Mouse (Mus musculus) lung, postnatal 0 days (tissue): ENCODE results near the gene Ncf2. TPM values are rescaled to one million over a fixed set of nuclear protein-coding genes. Genes with fewer than 3 reads are reported as not detected.

Experiments
- ATAC-seq: fragments of 200-750 bp; cut with Nextera tagmentation; 2 replicates; pipeline ENCODE4 v1.8.0; 2017; ENCODE audit warnings: moderate library complexity
- DNase-seq: peaks from one replicate; pipeline ENCODE4 v3.0.0-alpha.2; 2016; ENCODE audit warnings: low spot score
- H3K27ac ChIP-seq: fragments of 300-500 bp; sonication (generic); 2 replicates; pipeline ENCODE4 v1.5.1; 2014; ENCODE audit warnings: antibody characterized with exemption, mild to moderate bottlenecking, low read length, mixed read lengths
- H3K27me3 ChIP-seq: fragments of 300-500 bp; sonication (generic); replicated peaks from 2 replicates; pipeline ENCODE4 v1.6.1; 2014; ENCODE audit warnings: low read length, mixed read lengths; ENCODE audit not compliant: insufficient read depth
- H3K36me3 ChIP-seq: fragments of 300-500 bp; sonication (generic); 2 replicates; pipeline ENCODE4 v1.6.1; 2014; ENCODE audit warnings: low read length, mixed read lengths; ENCODE audit not compliant: insufficient read depth
- H3K4me1 ChIP-seq: fragments of 300-500 bp; sonication (generic); 2 replicates; pipeline ENCODE4 v1.6.1; 2014; ENCODE audit warnings: antibody characterized with exemption, low read depth, low read length, mixed read lengths; ENCODE audit not compliant: insufficient read depth
- H3K4me2 ChIP-seq: fragments of 300-500 bp; sonication (generic); replicated peaks from 2 replicates; pipeline ENCODE4 v1.6.1; 2014; ENCODE audit warnings: low read depth, mild to moderate bottlenecking, low read length, moderate library complexity, mixed read lengths
- H3K4me3 ChIP-seq: fragments of 300-500 bp; sonication (generic); 2 replicates; pipeline ENCODE4 v1.5.1; 2014; ENCODE audit warnings: low read depth, low read length
- H3K9ac ChIP-seq: fragments of 300-500 bp; sonication (generic); replicated peaks from 2 replicates; pipeline ENCODE4 v1.6.1; 2014; ENCODE audit warnings: low read depth, mild to moderate bottlenecking
- H3K9me3 ChIP-seq: fragments of 300-500 bp; sonication (generic); 2 replicates; pipeline ENCODE4 v1.6.1; 2016; ENCODE audit warnings: low read length, mixed read lengths
- CTCF ChIP-seq: IDR thresholded peaks from 2 replicates; pipeline ENCODE4 v1.5.1; 2016; ENCODE audit warnings: antibody characterized with exemption, mild to moderate bottlenecking
- EP300 ChIP-seq: IDR thresholded peaks from 2 replicates; pipeline ENCODE4 v1.6.1; 2016; ENCODE audit warnings: antibody characterized with exemption, mild to moderate bottlenecking, control low read depth
- WGBS: fragments of 180-500 bp; shearing (Covaris S2); extraction: QIAGEN DNeasy Blood & Tissue Kit; methylation state at CpG from one replicate; pipeline ENCODE4 v1.1.7; 2014; 5-methylcytosine and 5-hydroxymethylcytosine counted together
- polyA plus RNA-seq: library from polyadenylated mRNA; unstranded; fragments of >200 nt; fragmentation: Nextera tagmentation; extraction: Ambion mirVana; gene quantifications from 2 replicates; pipeline ENCODE4 v1.2.1, GENCODE M21; 2015

Gene Ncf2
- polyA plus RNA-seq, 1 experiment from 2014 or later: 12.0 TPM

DNA sequence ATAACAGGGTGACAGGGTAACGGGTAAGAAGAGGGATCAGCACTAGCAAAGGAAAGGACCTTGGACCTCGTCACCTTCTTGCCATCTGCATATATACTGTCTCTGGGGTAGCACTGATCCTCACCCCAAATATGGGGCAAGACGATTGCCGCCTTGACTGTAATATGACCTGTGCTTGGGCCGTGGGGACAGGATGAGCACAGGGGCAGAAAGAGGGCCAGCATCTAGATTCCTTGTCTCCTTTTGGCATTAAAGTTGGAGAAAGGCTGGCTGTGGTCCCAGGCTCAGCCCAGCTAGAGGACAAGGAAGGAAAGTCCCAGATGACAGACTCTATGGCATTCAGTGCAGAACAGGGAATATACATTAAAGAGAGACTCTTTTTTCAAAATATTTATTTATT lies 26.5 kb downstream of the Ncf2 start:
- Histone ChIP-seq H3K4me3 (no peak overlapping the region), H3K4me2 (no peak overlapping the region), H3K36me3 (no peaks in the 10 kb centered on the region), H3K9ac (no peak overlapping the region), H3K9me3 (no peaks in the 10 kb centered on the region), H3K4me1 (no peaks in the 10 kb centered on the region), H3K27ac (no peak overlapping the region), H3K27me3 (no peaks in the 10 kb centered on the region)
- 64% methylated on average over 5 of the region's 5 CpGs for WGBS
- no peak for DNase-seq
- TF ChIP-seq CTCF (no peak), EP300 (no peak)
- no peak for ATAC-seq

DNA sequence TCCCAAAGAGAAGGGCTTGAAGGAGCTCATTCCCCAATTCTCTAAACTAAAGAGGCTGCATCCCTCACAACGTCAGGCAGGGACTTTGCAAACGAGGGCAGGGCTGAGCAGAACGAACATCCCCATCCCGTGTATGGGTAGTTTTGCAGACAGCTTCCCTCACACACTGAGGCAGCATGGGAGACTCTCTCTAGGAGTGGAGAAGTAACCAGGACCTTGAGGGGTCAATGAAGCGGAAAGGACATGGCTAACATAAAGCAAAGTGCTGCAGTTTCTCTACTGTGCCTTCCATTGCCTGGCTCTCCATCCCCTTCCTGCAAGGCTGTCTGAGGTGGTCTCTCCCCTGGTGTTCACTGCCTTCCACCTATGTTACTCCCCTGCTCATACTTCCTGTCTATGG lies 28.2 kb downstream of the Ncf2 start:
- ATAC-seq: no peak
- TF ChIP-seq EP300: no peak
- TF ChIP-seq CTCF: no peak
- DNase-seq: no peak

GRCm38 (mm10) chr1:152828637-152829355 lies 28.8 kb downstream of the Ncf2 start:
- Histone ChIP-seq H3K4me2 (no peak overlapping the region), H3K9ac (no peak overlapping the region), H3K36me3 (no peaks in the 10 kb centered on the region), H3K4me3 (no peak overlapping the region), H3K9me3 (no peaks in the 10 kb centered on the region), H3K4me1 (no peaks in the 10 kb centered on the region), H3K27ac (no peak overlapping the region), H3K27me3 (no peaks in the 10 kb centered on the region)
- TF ChIP-seq EP300 (no peak), CTCF (no peak)
- ATAC-seq (no peak), DNase-seq (no peak)
- 65% methylated on average over 10 of the region's 10 CpGs for WGBS

More for the DNA sequence above, 28.2 kb downstream of the Ncf2 start:
- 76% methylated on average over 5 of the region's 5 CpGs for WGBS
- Histone ChIP-seq H3K9ac (no peak overlapping the region), H3K36me3 (no peaks in the 10 kb centered on the region), H3K27me3 (no peaks in the 10 kb centered on the region), H3K27ac (no peak overlapping the region), H3K4me2 (no peak overlapping the region), H3K4me3 (no peak overlapping the region), H3K4me1 (no peaks in the 10 kb centered on the region), H3K9me3 (no peaks in the 10 kb centered on the region)

GRCm38 (mm10) chr1:152830054-152830453 lies 30.1 kb downstream of the Ncf2 start:
- no peaks in the 10 kb centered on the region for H3K36me3 ChIP-seq

GRCm38 (mm10) chr1:152831003-152831402 lies 31.0 kb downstream of the Ncf2 start:
- Histone ChIP-seq H3K27me3 (no peaks in the 10 kb centered on the region), H3K9ac (no peak overlapping the region), H3K27ac (no peak overlapping the region), H3K36me3 (no peaks in the 10 kb centered on the region), H3K4me2 (no peak overlapping the region), H3K4me1 (no peaks in the 10 kb centered on the region), H3K4me3 (no peak overlapping the region), H3K9me3 (no peaks in the 10 kb centered on the region)
- 82% methylated on average over 8 of the region's 8 CpGs for WGBS
- no peak for TF ChIP-seq CTCF
- TF ChIP-seq EP300: no peak
- DNase-seq (no peak), ATAC-seq (no peak)

More at GRCm38 (mm10) chr1:152830054-152830453, 30.1 kb downstream of the Ncf2 start:
- H3K9ac ChIP-seq: no peak overlapping the region
- WGBS: 92% methylated on average over 9 of the region's 9 CpGs
- ATAC-seq (no peak), DNase-seq (no peak)
- no peak overlapping the region for H3K27ac ChIP-seq
- TF ChIP-seq EP300 (no peak), CTCF (no peak)
- no peak overlapping the region for H3K4me3 ChIP-seq
- H3K9me3 ChIP-seq: no peaks in the 10 kb centered on the region
- no peak overlapping the region for H3K4me2 ChIP-seq
- no peaks in the 10 kb centered on the region for H3K27me3 ChIP-seq
- H3K4me1 ChIP-seq: no peaks in the 10 kb centered on the region

- Histone ChIP-seq H3K4me3 (no peak overlapping the region), H3K27me3 (no peaks in the 10 kb centered on the region), H3K9ac (no peak overlapping the region), H3K9me3 (no peaks in the 10 kb centered on the region), H3K36me3 (no peaks in the 10 kb centered on the region), H3K27ac (no peak overlapping the region), H3K4me1 (no peaks in the 10 kb centered on the region), H3K4me2 (no peak overlapping the region)
- TF ChIP-seq CTCF (no peak), EP300 (no peak)
- WGBS: 75% methylated on average over 5 of the region's 5 CpGs
- no peak for ATAC-seq
- no peak for DNase-seq
Measured at GRCm38 (mm10) chr1:152831619-152832018, 31.6 kb downstream of the Ncf2 start.

- no peak for ATAC-seq
- no peaks in the 10 kb centered on the region for H3K36me3 ChIP-seq
- no peaks in the 10 kb centered on the region for H3K9me3 ChIP-seq
- H3K4me2 ChIP-seq: no peak overlapping the region
- no peak overlapping the region for H3K9ac ChIP-seq
- H3K4me1 ChIP-seq: no peaks in the 10 kb centered on the region
- TF ChIP-seq CTCF (no peak), EP300 (no peak)
- H3K4me3 ChIP-seq: no peak overlapping the region
- WGBS: 75% methylated on average over 6 of the region's 6 CpGs
- DNase-seq: no peak
- H3K27me3 ChIP-seq: no peaks in the 10 kb centered on the region
- H3K27ac ChIP-seq: no peak overlapping the region
Measured at GRCm38 (mm10) chr1:152832316-152832715, 32.3 kb downstream of the Ncf2 start.
